Mouse (Mus musculus) A20 (cell line): ENCODE results near the gene Marcksl1.

Experiments
- DNase-seq: peaks from one replicate; pipeline ENCODE4 v3.0.0-alpha.2; 2011; ENCODE audit warnings: low read depth, low spot score

Gene Marcksl1

GRCm38 (mm10) chr4:129556532-129557223 lies 43.3 kb downstream of the Marcksl1 start:
- DNase-seq: peak; percentile 88

- no peak for DNase-seq
These were observed 44.0 kb downstream of the Marcksl1 start for GRCm38 (mm10) chr4:129557256-129557808.

- no peak for DNase-seq
These were observed 45.1 kb downstream of the Marcksl1 start for GRCm38 (mm10) chr4:129558321-129558955.

GRCm38 (mm10) chr4:129561184-129561583 lies 47.8 kb downstream of the Marcksl1 start:
- DNase-seq: no peak

GRCm38 (mm10) chr4:129563718-129564117 lies 50.3 kb downstream of the Marcksl1 start:
- no peak for DNase-seq

GRCm38 (mm10) chr4:129565139-129565538 lies 51.8 kb downstream of the Marcksl1 start:
- no peak for DNase-seq
